Mouse (Mus musculus): Measurements from ENCODE around the gene Rundc1. TPM values are rescaled to one million over a fixed set of nuclear protein-coding genes. Genes with fewer than 3 reads are reported as not detected.

The Rundc1 gene
- 9.5 TPM for polyA plus RNA-seq (2014; fragmentation: Illumina TruSeq; extraction: RNeasy Lipid Tissue Mini Kit (QIAGEN cat#74804); ENCODE audit: low read depth, low replicate concordance)

DNA sequence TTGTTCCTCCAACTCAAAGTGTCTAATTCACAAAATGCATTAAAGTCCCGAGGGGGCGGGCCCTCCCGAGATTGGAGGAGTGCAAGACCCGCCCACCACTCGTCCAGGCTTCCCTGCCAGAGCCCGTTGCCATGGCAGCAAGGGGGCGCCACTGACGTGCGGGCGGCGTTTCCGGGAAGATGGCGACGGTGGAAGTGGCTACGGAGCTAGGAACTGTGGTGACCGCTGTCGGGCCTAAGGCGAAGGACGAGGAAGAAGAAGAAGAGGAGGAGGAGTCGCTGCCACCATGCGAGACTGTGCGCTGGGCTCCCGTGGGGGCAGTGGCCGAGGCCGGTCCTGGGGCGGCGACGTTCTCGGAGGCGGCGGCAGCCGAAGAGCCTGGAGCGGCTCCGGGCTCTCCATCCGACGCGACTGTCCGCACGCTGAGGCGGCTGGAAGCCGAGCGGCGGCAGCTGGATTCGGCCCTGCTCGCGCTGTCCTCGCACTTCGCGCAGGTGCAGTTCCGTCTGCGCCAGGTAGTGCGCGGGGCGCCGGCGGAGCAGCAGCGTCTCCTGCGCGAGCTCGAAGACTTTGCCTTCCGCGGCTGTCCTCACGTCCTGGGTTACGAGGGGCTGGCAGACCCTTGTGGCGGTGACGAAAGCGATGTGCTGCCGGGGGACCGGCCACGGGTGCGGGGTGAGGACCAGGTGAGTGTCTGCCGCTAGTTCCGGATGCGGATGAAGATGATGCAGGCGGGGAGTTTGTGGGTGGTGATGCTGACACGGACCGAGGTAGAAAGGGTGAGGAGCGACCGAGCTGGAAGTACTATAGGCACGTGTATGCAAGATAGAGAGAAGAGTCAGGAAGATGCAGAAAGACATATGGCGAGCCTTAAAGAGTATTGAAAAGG is at the start of gene Rundc1, which contains the start of gene Ptges3l:
Rundc1 (plus strand) TSS at position 161 of the 889 bp plus-strand sequence.
Ptges3l (minus strand) TSS at position 409 of the 889 bp plus-strand sequence.

DNA sequence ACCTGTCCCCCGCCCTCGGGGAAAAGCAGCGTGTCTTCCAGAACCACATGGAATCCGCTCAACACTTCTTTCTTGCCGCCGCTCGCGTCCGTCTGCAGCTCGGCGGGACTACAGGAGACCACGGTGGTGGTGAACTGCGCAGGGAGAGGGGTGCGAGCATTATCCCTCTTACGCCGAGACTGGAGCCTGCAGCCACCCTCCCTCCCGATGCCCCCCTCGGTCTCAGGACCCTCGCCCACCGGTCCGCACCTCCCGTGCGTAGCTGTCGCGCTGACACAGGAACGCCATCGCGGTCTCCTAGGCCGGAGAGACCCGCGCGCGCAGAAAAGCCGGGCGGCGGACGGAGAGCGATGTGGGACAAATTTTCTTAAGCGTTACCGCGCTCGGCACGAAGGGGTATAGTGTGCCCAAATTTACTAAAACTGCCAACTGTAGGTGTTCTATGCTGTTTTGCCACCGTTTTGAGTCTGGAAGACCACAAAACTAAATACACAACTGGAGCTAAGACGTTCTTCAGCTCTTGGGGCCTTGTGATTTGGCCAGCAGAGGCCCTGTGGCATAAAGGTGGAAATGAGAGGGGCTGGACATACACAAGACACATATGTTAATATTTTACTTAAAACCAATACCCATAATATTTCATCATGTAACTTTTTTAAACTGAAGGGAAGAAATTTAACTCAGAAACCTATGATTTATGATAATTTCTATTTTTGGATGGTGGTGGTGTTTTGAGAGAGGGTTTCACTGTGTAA is 7.6 kb upstream of the Rundc1 start, which contains the start of gene Aarsd1:
Aarsd1 (minus strand) TSS at position 515 of the 755 bp plus-strand sequence.

GRCm38 (mm10) chr11:101424105-101424851 is 607 bp upstream of the Rundc1 start, which contains the start of gene Gm27029:
Gene Gm27029, minus strand, starts transcription at chr11:101424796.

DNA sequence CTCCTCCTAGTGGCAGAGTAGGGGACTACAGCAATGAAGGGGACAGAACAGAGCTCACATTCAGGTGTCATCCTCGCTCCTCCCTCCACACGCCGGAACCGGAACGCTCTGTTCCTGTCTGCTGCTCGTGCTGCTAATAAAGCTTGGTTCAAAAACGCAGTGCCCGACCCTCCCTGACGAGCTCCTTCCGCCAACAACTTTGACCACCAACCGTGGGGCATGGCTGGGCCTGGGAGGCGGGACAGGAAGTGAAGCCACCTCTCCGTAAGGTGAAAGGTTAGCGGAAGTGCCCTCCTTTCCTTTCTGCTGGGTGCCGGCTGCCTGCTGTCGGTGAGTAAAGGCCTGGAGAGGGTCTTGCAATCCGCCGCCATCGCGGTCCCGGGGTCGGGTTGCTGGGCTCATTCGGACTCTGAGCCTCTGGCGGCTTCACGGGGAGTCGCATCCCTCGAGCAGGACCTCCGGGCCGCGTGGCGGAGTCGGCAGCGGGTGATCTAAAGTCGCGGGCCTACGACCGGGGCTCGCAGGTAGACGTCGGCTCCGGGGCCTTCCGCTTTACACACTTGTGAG is 17.3 kb downstream of the Rundc1 start, which contains the start of gene Rpl27:
Rpl27 (plus strand) TSS at position 172 of the 567 bp plus-strand sequence.

GRCm38 (mm10) chr11:101448274-101448746 is 23.4 kb downstream of the Rundc1 start, which contains the start of gene Ifi35:
Gene Ifi35, plus strand, starts transcription at chr11:101448407.

DNA sequence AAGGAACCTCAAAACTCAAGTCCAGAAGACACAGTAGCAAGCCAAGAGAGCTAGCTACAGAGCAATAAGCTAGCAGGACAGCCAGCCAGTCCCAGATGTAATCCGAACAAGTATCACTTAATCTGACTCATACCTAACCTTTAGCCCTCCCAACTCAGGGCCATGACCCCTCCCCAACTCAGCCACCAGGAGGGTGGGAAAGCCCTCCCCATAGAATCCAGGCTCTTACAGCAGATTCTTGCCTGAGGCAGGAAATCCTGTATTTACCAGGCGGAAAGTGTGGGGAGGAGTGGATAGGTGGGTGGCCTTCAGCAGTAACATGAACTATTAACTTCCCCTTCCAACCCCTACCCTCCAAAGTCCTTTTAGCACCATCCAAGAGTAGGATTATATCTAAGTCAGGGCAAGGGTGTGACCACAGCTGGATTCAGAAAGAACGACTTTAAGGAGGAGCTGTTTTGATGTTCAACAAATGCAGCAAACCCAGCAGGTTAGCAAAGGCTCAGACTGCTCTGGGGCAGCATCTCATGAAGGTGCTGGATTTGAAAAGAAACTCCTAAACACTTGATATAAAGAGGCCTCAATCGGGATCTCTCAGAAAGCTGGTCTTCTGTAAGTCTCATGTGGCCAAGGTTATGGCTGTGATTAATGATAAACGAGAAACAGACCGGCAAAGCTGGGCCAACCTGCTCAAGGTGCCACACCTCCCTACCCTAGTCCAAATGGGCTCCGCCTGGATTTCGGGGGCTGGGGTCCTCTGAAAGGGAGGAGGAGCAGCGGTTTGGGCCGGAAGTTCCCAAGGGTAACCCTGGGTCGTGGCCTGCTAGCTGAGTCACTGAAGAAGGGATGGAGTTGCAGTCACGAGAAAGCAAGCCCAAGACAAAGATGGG is 39.6 kb downstream of the Rundc1 start, which contains the start of gene Rnd2:
Rnd2 (plus strand) TSS at position 789 of the 890 bp plus-strand sequence.

GRCm38 (mm10) chr11:101465869-101466551 is 41.1 kb downstream of the Rundc1 start, which contains the start of gene Vat1:
Gene Vat1, minus strand, starts transcription at chr11:101466230.

Other genes with a start within 250 kb of the Rundc1 start
- not detected for gene Ccr10, start 249.6 kb upstream of the Rundc1 start, polyA plus RNA-seq (2014; fragmentation: Illumina TruSeq; extraction: RNeasy Lipid Tissue Mini Kit (QIAGEN cat#74804); ENCODE audit: low read depth, low replicate concordance)
- 30.8 TPM for gene Ezh1, start 198.6 kb upstream of the Rundc1 start, polyA plus RNA-seq (2014; fragmentation: Illumina TruSeq; extraction: RNeasy Lipid Tissue Mini Kit (QIAGEN cat#74804); ENCODE audit: low read depth, low replicate concordance)
- 49.3 TPM for gene Ramp2, start 179.1 kb upstream of the Rundc1 start, polyA plus RNA-seq (2014; fragmentation: Illumina TruSeq; extraction: RNeasy Lipid Tissue Mini Kit (QIAGEN cat#74804); ENCODE audit: low read depth, low replicate concordance)
- 142 TPM for gene Vps25, start 171.4 kb upstream of the Rundc1 start, polyA plus RNA-seq (2014; fragmentation: Illumina TruSeq; extraction: RNeasy Lipid Tissue Mini Kit (QIAGEN cat#74804); ENCODE audit: low read depth, low replicate concordance)
- 13.8 TPM for gene Wnk4, start 164.5 kb upstream of the Rundc1 start, polyA plus RNA-seq (2014; fragmentation: Illumina TruSeq; extraction: RNeasy Lipid Tissue Mini Kit (QIAGEN cat#74804); ENCODE audit: low read depth, low replicate concordance)
- gene Cntd1, start 146.1 kb upstream of the Rundc1 start, polyA plus RNA-seq (2014; fragmentation: Illumina TruSeq; extraction: RNeasy Lipid Tissue Mini Kit (QIAGEN cat#74804); ENCODE audit: low read depth, low replicate concordance), result 0.58 TPM
- gene Coa3, start 146.0 kb upstream of the Rundc1 start, polyA plus RNA-seq (2014; fragmentation: Illumina TruSeq; extraction: RNeasy Lipid Tissue Mini Kit (QIAGEN cat#74804); ENCODE audit: low read depth, low replicate concordance), result 111 TPM
- gene Becn1, start 122.8 kb upstream of the Rundc1 start, polyA plus RNA-seq (2014; fragmentation: Illumina TruSeq; extraction: RNeasy Lipid Tissue Mini Kit (QIAGEN cat#74804); ENCODE audit: low read depth, low replicate concordance), result 86.4 TPM
- gene Psme3, start 108.9 kb upstream of the Rundc1 start, polyA plus RNA-seq (2014; fragmentation: Illumina TruSeq; extraction: RNeasy Lipid Tissue Mini Kit (QIAGEN cat#74804); ENCODE audit: low read depth, low replicate concordance), result 58.9 TPM
- 2.0 TPM for gene Aoc2, start 100.0 kb upstream of the Rundc1 start, polyA plus RNA-seq (2014; fragmentation: Illumina TruSeq; extraction: RNeasy Lipid Tissue Mini Kit (QIAGEN cat#74804); ENCODE audit: low read depth, low replicate concordance)
- 10.5 TPM for gene Aoc3, start 94.5 kb upstream of the Rundc1 start, polyA plus RNA-seq (2014; fragmentation: Illumina TruSeq; extraction: RNeasy Lipid Tissue Mini Kit (QIAGEN cat#74804); ENCODE audit: low read depth, low replicate concordance)
- gene G6pc, start 57.5 kb upstream of the Rundc1 start, polyA plus RNA-seq (2014; fragmentation: Illumina TruSeq; extraction: RNeasy Lipid Tissue Mini Kit (QIAGEN cat#74804); ENCODE audit: low read depth, low replicate concordance), result 0.24 TPM
- 46.6 TPM for gene Aarsd1, start 7.5 kb upstream of the Rundc1 start, polyA plus RNA-seq (2014; fragmentation: Illumina TruSeq; extraction: RNeasy Lipid Tissue Mini Kit (QIAGEN cat#74804); ENCODE audit: low read depth, low replicate concordance)
- gene Gm27029, start 289 bp upstream of the Rundc1 start, polyA plus RNA-seq (2014; fragmentation: Illumina TruSeq; extraction: RNeasy Lipid Tissue Mini Kit (QIAGEN cat#74804); ENCODE audit: low read depth, low replicate concordance), result 2.9 TPM
- gene Ptges3l, start 248 bp downstream of the Rundc1 start, polyA plus RNA-seq (2014; fragmentation: Illumina TruSeq; extraction: RNeasy Lipid Tissue Mini Kit (QIAGEN cat#74804); ENCODE audit: low read depth, low replicate concordance), result 71.9 TPM
- 319 TPM for gene Rpl27, start 17.2 kb downstream of the Rundc1 start, polyA plus RNA-seq (2014; fragmentation: Illumina TruSeq; extraction: RNeasy Lipid Tissue Mini Kit (QIAGEN cat#74804); ENCODE audit: low read depth, low replicate concordance)
- 28.4 TPM for gene Ifi35, start 23.3 kb downstream of the Rundc1 start, polyA plus RNA-seq (2014; fragmentation: Illumina TruSeq; extraction: RNeasy Lipid Tissue Mini Kit (QIAGEN cat#74804); ENCODE audit: low read depth, low replicate concordance)
- gene Rnd2, start 39.9 kb downstream of the Rundc1 start, polyA plus RNA-seq (2014; fragmentation: Illumina TruSeq; extraction: RNeasy Lipid Tissue Mini Kit (QIAGEN cat#74804); ENCODE audit: low read depth, low replicate concordance), result 7.1 TPM
- gene Vat1, start 41.1 kb downstream of the Rundc1 start, polyA plus RNA-seq (2014; fragmentation: Illumina TruSeq; extraction: RNeasy Lipid Tissue Mini Kit (QIAGEN cat#74804); ENCODE audit: low read depth, low replicate concordance), result 21.1 TPM
- gene Brca1, start 126.9 kb downstream of the Rundc1 start, polyA plus RNA-seq (2014; fragmentation: Illumina TruSeq; extraction: RNeasy Lipid Tissue Mini Kit (QIAGEN cat#74804); ENCODE audit: low read depth, low replicate concordance), result not detected
- gene Nbr1, start 127.1 kb downstream of the Rundc1 start, polyA plus RNA-seq (2014; fragmentation: Illumina TruSeq; extraction: RNeasy Lipid Tissue Mini Kit (QIAGEN cat#74804); ENCODE audit: low read depth, low replicate concordance), result 100.0 TPM
- 4.6 TPM for gene Tmem106a, start 157.2 kb downstream of the Rundc1 start, polyA plus RNA-seq (2014; fragmentation: Illumina TruSeq; extraction: RNeasy Lipid Tissue Mini Kit (QIAGEN cat#74804); ENCODE audit: low read depth, low replicate concordance)
- gene Gm11634, start 174.2 kb downstream of the Rundc1 start, polyA plus RNA-seq (2014; fragmentation: Illumina TruSeq; extraction: RNeasy Lipid Tissue Mini Kit (QIAGEN cat#74804); ENCODE audit: low read depth, low replicate concordance), result not detected
- gene Rdm1, start 202.1 kb downstream of the Rundc1 start, polyA plus RNA-seq (2014; fragmentation: Illumina TruSeq; extraction: RNeasy Lipid Tissue Mini Kit (QIAGEN cat#74804); ENCODE audit: low read depth, low replicate concordance), result 54.8 TPM
- gene Arl4d, start 240.5 kb downstream of the Rundc1 start, polyA plus RNA-seq (2014; fragmentation: Illumina TruSeq; extraction: RNeasy Lipid Tissue Mini Kit (QIAGEN cat#74804); ENCODE audit: low read depth, low replicate concordance), result 21.8 TPM

All from heart, adult 10 weeks (tissue).